Mouse (Mus musculus) kidney, postnatal 10 days (tissue): ENCODE data around the gene Ankrd13d.
"Not testable (repeated sequence)": the region's sequence is repeated elsewhere in the genome, so short reads cannot be mapped to it uniquely, and the experiment has no call there.

Experiments
- DNase-seq: peaks from one replicate; pipeline ENCODE4 v3.0.0; 2021; ENCODE audit warnings: mixed read lengths

The Ankrd13d gene

GRCm38 (mm10) chr19:4261038-4261698 is 21.8 kb downstream of the Ankrd13d start:
- no peak for DNase-seq

- DNase-seq = no peak
These were observed 25.1 kb downstream of the Ankrd13d start for GRCm38 (mm10) chr19:4257897-4258252.

GRCm38 (mm10) chr19:4257216-4257896 is 25.6 kb downstream of the Ankrd13d start:
- peak; percentile 96 for DNase-seq

GRCm38 (mm10) chr19:4255583-4256162 is 27.3 kb downstream of the Ankrd13d start:
- no peak for DNase-seq

GRCm38 (mm10) chr19:4254230-4254629 is 28.7 kb downstream of the Ankrd13d start:
- DNase-seq = no peak

GRCm38 (mm10) chr19:4248683-4249082 is 34.3 kb downstream of the Ankrd13d start:
- DNase-seq = not testable (repeated sequence)

GRCm38 (mm10) chr19:4247010-4247409 is 35.9 kb downstream of the Ankrd13d start:
- DNase-seq = no peak

- DNase-seq = no peak
These were observed 38.2 kb downstream of the Ankrd13d start for GRCm38 (mm10) chr19:4244775-4245174.

- no peak for DNase-seq
These were observed 40.5 kb downstream of the Ankrd13d start for GRCm38 (mm10) chr19:4242416-4242815.

GRCm38 (mm10) chr19:4240247-4240668 is 42.7 kb downstream of the Ankrd13d start:
- DNase-seq = no peak

- no peak for DNase-seq
These were observed 48.4 kb downstream of the Ankrd13d start for GRCm38 (mm10) chr19:4234548-4234947.

- DNase-seq = no peak
These were observed 50.3 kb downstream of the Ankrd13d start for GRCm38 (mm10) chr19:4232651-4233050.

- DNase-seq = no peak
These were observed 50.8 kb downstream of the Ankrd13d start for GRCm38 (mm10) chr19:4232186-4232572.

- DNase-seq = peak; percentile 99
These were observed 51.4 kb downstream of the Ankrd13d start, which contains the start of gene Pold4 for GRCm38 (mm10) chr19:4231253-4232185. TSS of gene Pold4 (plus strand) at chr19:4231899.

GRCm38 (mm10) chr19:4230415-4230814 is 52.5 kb downstream of the Ankrd13d start:
- peak; percentile 42 for DNase-seq

- peak; percentile 51 for DNase-seq
These were observed 53.4 kb downstream of the Ankrd13d start for GRCm38 (mm10) chr19:4229451-4230076.

GRCm38 (mm10) chr19:4228891-4229290 is 54.0 kb downstream of the Ankrd13d start:
- no peak for DNase-seq

GRCm38 (mm10) chr19:4227894-4228678 is 54.9 kb downstream of the Ankrd13d start:
- DNase-seq = peak; percentile 84

- no peak for DNase-seq
These were observed 55.5 kb downstream of the Ankrd13d start for GRCm38 (mm10) chr19:4227446-4227845.

- no peak for DNase-seq
These were observed 56.2 kb downstream of the Ankrd13d start for GRCm38 (mm10) chr19:4226779-4227178.

- DNase-seq = peak; percentile 80
These were observed 60.8 kb downstream of the Ankrd13d start for GRCm38 (mm10) chr19:4222165-4222564.
